Mouse (Mus musculus) gastrocnemius, adult 2 months (tissue): ENCODE measurements around the gene Cd81. TPM values are rescaled to one million over a fixed set of nuclear protein-coding genes. Genes with fewer than 3 reads are reported as not detected.

Experiments used
- DNase-seq: peaks from one replicate; pipeline ENCODE4 v3.0.0; 2022
- H3K27ac ChIP-seq: fragments of 200-600 bp; 2 replicates; pipeline ENCODE4 v1.8.1; 2022; ENCODE audit warnings: mild to moderate bottlenecking
- H3K4me3 ChIP-seq: fragments of 200-600 bp; 2 replicates; pipeline ENCODE4 v1.8.1; 2022; ENCODE audit warnings: mild to moderate bottlenecking, moderate library complexity
- CTCF ChIP-seq: fragments of 200-600 bp; IDR thresholded peaks from 2 replicates; pipeline ENCODE4 v1.8.1; 2022; ENCODE audit warnings: antibody characterized with exemption, mild to moderate bottlenecking, moderate library complexity
- intact Hi-C: fragments of 180-260 bp; cut with DNase I; formaldehyde crosslinking; loops from one replicate; pipeline ENCODE4 v1.15.1; 2025
- total RNA-seq, 2 experiments: library from RNA; stranded (reverse); gene quantifications; 2 replicates each; pipeline ENCODE4 v1.2.3; 2021

Gene Cd81
- total RNA-seq, 2 experiments from 2014 or later: 100 to 129 TPM

- DNase-seq: no peak
- no peak for TF ChIP-seq CTCF
- Histone ChIP-seq H3K4me3 (no peak overlapping the region), H3K27ac (0 out of 2 replicates have a peak overlapping the region, but pooled peaks have one; percentile 31)
- intact Hi-C loops: no loop called here
Observed at GRCm38 (mm10) chr7:143011226-143011625, 41.3 kb upstream of the Cd81 start.

- no peak for DNase-seq
- intact Hi-C loops: no loop called here
- H3K4me3 ChIP-seq: no peak overlapping the region
- 0 out of 2 replicates have a peak overlapping the region, but pooled peaks have one; percentile 16 for H3K27ac ChIP-seq
- no peak for TF ChIP-seq CTCF
Observed at GRCm38 (mm10) chr7:143012230-143012875, 40.2 kb upstream of the Cd81 start.

- TF ChIP-seq CTCF: no peak
- DNase-seq: peak; percentile 90
- Histone ChIP-seq H3K4me3 (no peak overlapping the region), H3K27ac (peak overlapping the region; percentile 82)
- intact Hi-C loops: no loop called here
Observed at GRCm38 (mm10) chr7:143013420-143014178, 38.9 kb upstream of the Cd81 start.

DNA sequence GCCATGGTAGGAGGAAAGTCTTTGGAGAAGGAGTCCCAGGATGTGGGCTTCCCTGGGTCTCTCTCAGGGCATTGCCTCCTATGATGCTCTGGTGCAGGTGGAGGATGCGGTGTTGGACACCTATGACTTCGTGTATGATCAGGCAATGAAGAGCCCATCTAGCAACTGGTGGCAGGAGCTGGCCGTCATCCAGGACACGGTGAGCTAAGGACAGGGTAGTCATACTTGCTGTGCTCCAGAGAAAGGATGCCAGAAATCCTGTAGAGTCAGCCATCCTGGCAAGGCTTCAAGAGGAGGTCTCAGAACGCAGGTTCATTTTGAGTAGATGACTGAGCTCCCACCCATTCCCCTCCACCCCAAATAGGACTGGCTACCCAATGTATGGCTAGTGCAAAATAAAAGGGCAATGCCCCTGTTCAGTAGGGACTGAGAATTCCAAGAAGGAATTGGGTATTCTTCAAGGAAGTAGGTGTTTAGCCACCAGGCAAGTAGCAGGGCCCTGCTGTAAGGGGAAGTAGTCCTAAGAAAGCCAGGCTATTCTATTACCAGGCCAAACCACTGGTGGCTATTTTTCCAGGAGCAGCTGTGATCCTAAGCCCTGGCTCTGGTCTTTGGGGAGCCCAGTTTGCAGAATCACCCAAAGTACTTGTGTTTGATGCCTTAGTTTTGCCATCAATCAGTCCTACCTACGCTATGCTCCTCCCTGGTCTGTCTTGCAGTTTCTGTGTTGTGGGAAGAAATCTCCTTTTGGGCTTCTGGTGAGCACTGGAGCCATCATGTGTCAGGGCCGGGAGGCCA, 37.5 kb upstream of the Cd81 start:
- Histone ChIP-seq H3K27ac (peak overlapping the region; percentile 82), H3K4me3 (no peak overlapping the region)
- DNase-seq: peak; percentile 36
- intact Hi-C loops: no loop called here
- TF ChIP-seq CTCF: no peak

- Histone ChIP-seq H3K4me3 (no peak overlapping the region), H3K27ac (peak overlapping the region; percentile 82)
- peak; percentile 63 for DNase-seq
- TF ChIP-seq CTCF: no peak
- intact Hi-C loops: no loop called here
Observed at GRCm38 (mm10) chr7:143015755-143016423, 36.6 kb upstream of the Cd81 start.

- no peak for DNase-seq
- Histone ChIP-seq H3K4me3 (no peak overlapping the region), H3K27ac (peak overlapping the region; percentile 82)
- TF ChIP-seq CTCF: no peak
- intact Hi-C loops: no loop called here
Observed at GRCm38 (mm10) chr7:143016424-143017142, 36.0 kb upstream of the Cd81 start.

- DNase-seq: no peak
- no peak for TF ChIP-seq CTCF
- Histone ChIP-seq H3K27ac (peak overlapping the region; percentile 82), H3K4me3 (no peak overlapping the region)
- intact Hi-C loops: no loop called here
Observed at GRCm38 (mm10) chr7:143017181-143017580, 35.4 kb upstream of the Cd81 start.

DNA sequence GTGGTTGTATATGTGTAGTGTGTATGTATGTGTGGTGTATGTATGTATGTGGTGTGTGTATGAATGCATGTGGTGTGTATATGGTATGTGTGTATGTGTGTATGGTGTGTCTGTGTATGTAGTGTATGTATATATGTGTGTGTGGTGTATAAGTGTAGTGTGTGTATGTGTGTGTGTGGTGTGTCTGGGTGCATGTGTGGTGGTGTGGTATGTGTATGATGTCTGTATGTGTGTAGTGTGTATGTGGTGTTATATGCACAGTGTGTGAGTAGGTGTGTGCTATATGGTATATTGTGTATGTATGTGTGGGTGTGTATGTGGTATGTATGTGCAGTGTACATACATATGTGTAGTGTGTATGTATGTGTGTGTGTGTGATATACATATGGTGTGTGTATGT, 32.5 kb upstream of the Cd81 start:
- Histone ChIP-seq H3K27ac (peak overlapping the region; percentile 71), H3K4me3 (no peak overlapping the region)
- intact Hi-C loops: no loop called here
- no peak for DNase-seq
- no peak for TF ChIP-seq CTCF

DNA sequence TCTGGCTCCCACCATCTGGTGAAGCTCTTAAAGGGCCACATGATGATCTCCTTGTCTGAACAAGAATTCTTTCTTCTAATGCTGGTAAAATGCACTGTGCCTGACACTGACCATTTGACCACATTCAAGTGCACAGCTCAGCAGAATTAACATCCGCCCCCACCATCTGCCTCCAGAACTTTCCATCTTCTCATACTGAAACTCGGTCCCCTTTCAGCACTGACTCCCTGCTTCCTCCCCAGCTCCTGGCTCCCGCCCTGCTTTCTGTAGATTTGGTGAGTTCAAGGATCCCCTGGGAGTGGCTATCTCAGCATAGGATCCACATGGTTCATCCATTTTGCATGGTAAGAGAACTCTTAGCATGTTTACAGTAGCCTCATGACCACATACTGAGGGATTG, 31.8 kb upstream of the Cd81 start:
- no peak for DNase-seq
- H3K4me3 ChIP-seq: no peak overlapping the region
- H3K27ac ChIP-seq: peak overlapping the region; percentile 71
- no peak for TF ChIP-seq CTCF
- intact Hi-C loops: no loop called here

DNA sequence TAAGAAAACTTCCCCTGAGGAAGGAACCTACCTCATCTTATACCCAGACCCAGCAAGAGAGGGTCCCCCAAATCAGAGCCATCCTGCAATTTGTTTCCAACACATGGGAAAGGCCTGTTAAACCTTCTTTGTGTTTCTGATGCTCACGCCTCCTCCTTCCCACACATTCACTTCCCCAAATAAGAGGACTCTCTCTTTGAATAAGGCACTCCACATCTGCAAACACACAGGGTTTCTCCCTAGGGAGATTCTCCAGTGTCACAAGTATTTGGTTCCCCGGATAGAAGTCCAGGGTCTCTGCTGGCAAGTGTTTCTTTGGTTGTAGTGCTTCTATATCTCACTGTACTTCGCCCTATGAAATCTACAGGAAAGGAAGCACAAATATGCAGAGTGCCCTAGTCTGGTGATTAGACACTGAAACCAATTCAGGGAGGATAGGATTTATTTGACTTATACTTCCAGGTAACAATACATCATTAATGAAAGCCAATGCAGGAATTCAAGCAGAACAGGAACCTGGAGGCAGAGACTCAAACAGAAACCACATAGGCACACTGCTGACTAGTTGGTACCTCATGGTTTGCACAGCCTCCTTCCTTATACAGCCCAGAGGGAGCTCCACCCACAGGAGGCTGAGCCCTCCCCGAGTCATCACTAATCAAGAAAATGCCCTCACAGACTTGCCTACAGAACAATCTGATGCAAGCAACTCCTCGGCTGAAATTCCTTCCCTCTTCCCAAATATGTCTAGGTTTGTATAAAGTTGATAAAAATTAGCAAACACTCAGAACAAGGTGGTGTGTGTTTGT, 31.0 kb upstream of the Cd81 start:
- Histone ChIP-seq H3K4me3 (no peak overlapping the region), H3K27ac (peak overlapping the region; percentile 71)
- no peak for TF ChIP-seq CTCF
- no peak for DNase-seq
- intact Hi-C loops: no loop called here

DNA sequence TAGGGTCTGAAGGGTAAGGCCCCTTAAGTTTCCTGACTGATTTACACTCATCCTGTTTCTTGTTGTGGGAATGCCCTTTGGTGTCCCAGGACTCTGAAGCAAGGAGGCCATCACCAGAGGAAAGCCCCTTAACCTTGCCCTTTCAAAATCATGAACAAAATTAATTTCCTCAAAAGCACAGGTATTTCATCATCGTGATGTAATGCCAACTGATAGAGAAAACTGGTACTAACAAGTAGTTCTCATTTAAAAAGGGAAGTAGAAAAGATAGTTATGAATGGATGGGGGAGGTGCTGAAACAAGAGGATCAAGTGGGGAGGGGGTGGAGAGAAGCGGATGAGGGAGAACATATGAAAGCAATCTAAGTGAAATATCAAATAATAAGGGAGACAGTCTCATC, 29.0 kb upstream of the Cd81 start:
- Histone ChIP-seq H3K4me3 (no peak overlapping the region), H3K27ac (no peak overlapping the region)
- no peak for DNase-seq
- TF ChIP-seq CTCF: no peak
- intact Hi-C loops: no loop called here
